Mouse (Mus musculus): ENCODE results near the gene Rbm43.

DNA sequence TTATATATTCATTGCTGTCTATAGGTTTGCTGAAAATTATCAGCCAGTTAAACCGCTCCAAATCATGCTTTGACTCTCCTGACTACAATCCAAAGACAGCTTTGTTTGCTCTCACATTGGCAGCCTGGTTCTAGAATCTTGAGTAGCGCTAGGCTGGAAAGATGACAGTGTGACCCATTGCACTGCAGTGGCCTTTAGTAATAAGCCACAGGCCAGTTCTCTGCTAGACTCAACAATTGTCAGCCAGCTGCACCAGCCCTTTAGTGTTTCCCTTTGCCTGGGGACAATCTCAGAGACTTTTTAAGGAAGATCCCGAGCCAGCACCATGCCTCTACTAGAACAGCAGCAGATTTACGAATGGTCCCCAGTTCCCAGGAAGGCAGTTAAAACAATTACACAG, 44.0 kb downstream of the Rbm43 start:
- TF ChIP-seq CTCF (IDR thresholded peaks at IDR 0.05; ENCODE audit: borderline replicate concordance, extremely low read depth, insufficient read depth, insufficient read length) (no peak), POLR2A (IDR thresholded peaks at IDR 0.05; ENCODE audit: borderline replicate concordance, extremely low read depth, insufficient read depth, insufficient read length, poor library complexity, severe bottlenecking) (no peak)
